ENCODE assay signal across 9 mouse cellular contexts in genomic region chr15:88662111-88662850, GRCm38 (mm10).
DNase-seq lines count a peak whose midpoint lies in the region; ATAC-seq and TF ChIP-seq lines count a peak whose summit lies in the region.
"Had no signal": no experiment of that assay in that cellular context is flagged by ENCODE, and none has a peak within 500 bp of the region (broad histone marks: within the 10 kb centered on the region; RNA-seq: fewer than 3 reads in every experiment).

No protein-coding gene starts in this region.

- H3K36me3 ChIP-seq in forebrain, embryonic 14.5 days (ENCODE audit: control insufficient read depth, insufficient read depth, low read length): no peaks in the 10 kb centered on the region
- no peaks in the 10 kb centered on the region for H3K36me3 ChIP-seq in hindbrain, embryonic 13.5 days
- no peaks in the 10 kb centered on the region for H3K36me3 ChIP-seq in limb, embryonic 11.5 days (ENCODE audit: control insufficient read depth, insufficient read depth, low read length)
- H3K36me3 ChIP-seq in midbrain, embryonic 14.5 days (ENCODE audit: control insufficient read depth, insufficient read depth, low read length): no peaks in the 10 kb centered on the region
- no peaks in the 10 kb centered on the region for H3K36me3 ChIP-seq in testis, adult 2 months (ENCODE audit: control insufficient read depth, insufficient read depth, low read length)

- H3K4me1 ChIP-seq in forebrain, embryonic 14.5 days (ENCODE audit: control insufficient read depth, insufficient read depth, low read length): no peaks in the 10 kb centered on the region
- peaks cover 5% of the 10 kb centered on the region for H3K4me1 ChIP-seq in hindbrain, embryonic 13.5 days (replicated peaks)
- no peaks in the 10 kb centered on the region for H3K4me1 ChIP-seq in limb, embryonic 11.5 days (ENCODE audit: control insufficient read depth, insufficient read depth, low read length)
- no peaks in the 10 kb centered on the region for H3K4me1 ChIP-seq in midbrain, embryonic 14.5 days (ENCODE audit: control insufficient read depth, insufficient read depth, low read length)
- no peaks in the 10 kb centered on the region for H3K4me1 ChIP-seq in testis, adult 2 months (ENCODE audit: control insufficient read depth, insufficient read depth, low read length)

- WGBS in forebrain, embryonic 14.5 days: 7% methylated on average over 22 of the region's 22 CpGs
- WGBS in hindbrain, embryonic 13.5 days: 5% methylated on average over 22 of the region's 22 CpGs
- 9% methylated on average over 22 of the region's 22 CpGs for WGBS in limb, embryonic 11.5 days
- 7% methylated on average over 22 of the region's 22 CpGs for WGBS in midbrain, embryonic 14.5 days

- no peak overlapping the region for H3K4me3 ChIP-seq in forebrain, embryonic 14.5 days (ENCODE audit: low read depth, low read length)
- H3K4me3 ChIP-seq in hindbrain, embryonic 13.5 days: no peak overlapping the region
- H3K4me3 ChIP-seq in limb, embryonic 11.5 days (ENCODE audit: low read depth, low read length): no peak overlapping the region
- H3K4me3 ChIP-seq in midbrain, embryonic 14.5 days (replicated peaks; ENCODE audit: low read depth, low read length): no peak overlapping the region
- H3K4me3 ChIP-seq in testis, adult 2 months (ENCODE audit: control insufficient read depth, low read depth, low read length): no peak overlapping the region
- H3K4me3 ChIP-seq: myocyte had no signal

- H3K27ac ChIP-seq in forebrain, embryonic 14.5 days (ENCODE audit: low read depth, low read length): no peak overlapping the region
- no peak overlapping the region for H3K27ac ChIP-seq in hindbrain, embryonic 13.5 days
- no peak overlapping the region for H3K27ac ChIP-seq in limb, embryonic 11.5 days (replicated peaks; ENCODE audit: low read depth, low read length)
- no peak overlapping the region for H3K27ac ChIP-seq in midbrain, embryonic 14.5 days (replicated peaks; ENCODE audit: low read depth, low read length)
- no peak overlapping the region for H3K27ac ChIP-seq in testis, adult 2 months (ENCODE audit: control insufficient read depth, insufficient read depth, low read depth, low read length)

- ATAC-seq in forebrain, embryonic 14.5 days: no peak
- no peak for ATAC-seq in hindbrain, embryonic 13.5 days (ENCODE audit: low FRiP score)
- no peak for ATAC-seq in limb, embryonic 11.5 days (ENCODE audit: insufficient number of reproducible peaks, low FRiP score, low TSS enrichment, low read depth)
- no peak for ATAC-seq in midbrain, embryonic 14.5 days (ENCODE audit: low FRiP score, low TSS enrichment)

- peak; percentile 65; the same call in 1 of the 2 replicates for TF ChIP-seq CTCF in testis, adult 2 months (IDR thresholded peaks at IDR 0.05; ENCODE audit: control insufficient read depth, insufficient read depth, insufficient replicate concordance, low read depth, low read length)

- no peak overlapping the region for H3K9ac ChIP-seq in forebrain, embryonic 14.5 days (ENCODE audit: low read length)
- no peak overlapping the region for H3K9ac ChIP-seq in hindbrain, embryonic 13.5 days
- no peak overlapping the region for H3K9ac ChIP-seq in limb, embryonic 11.5 days (ENCODE audit: low read length)
- H3K9ac ChIP-seq in midbrain, embryonic 14.5 days (replicated peaks; ENCODE audit: low read length): no peak overlapping the region

- no peak for TF ChIP-seq POLR2A in testis, adult 2 months (IDR thresholded peaks at IDR 0.05; ENCODE audit: control insufficient read depth, low read depth, low read length)

- peaks cover 6% of the 10 kb centered on the region; the same call in 1 of the 2 replicates for H3K27me3 ChIP-seq in forebrain, embryonic 14.5 days (replicated peaks; ENCODE audit: control insufficient read depth, insufficient read depth, low read length)
- H3K27me3 ChIP-seq in hindbrain, embryonic 13.5 days: peaks cover 9% of the 10 kb centered on the region; the same call in 1 of the 2 replicates
- peaks cover 7% of the 10 kb centered on the region; the same call in 1 of the 2 replicates for H3K27me3 ChIP-seq in limb, embryonic 11.5 days (ENCODE audit: control insufficient read depth, insufficient read depth, low read length)
- H3K27me3 ChIP-seq in midbrain, embryonic 14.5 days (ENCODE audit: control insufficient read depth, insufficient read depth, low read length): 0 out of 2 replicates have a peak, but pooled peaks cover 8% of the 10 kb centered on the region
- H3K27me3 ChIP-seq in testis, adult 2 months (ENCODE audit: control insufficient read depth, insufficient read depth, low read length): no peaks in the 10 kb centered on the region

- no peaks in the 10 kb centered on the region for H3K9me3 ChIP-seq in forebrain, embryonic 14.5 days (replicated peaks; ENCODE audit: control insufficient read depth, low read length)
- no peaks in the 10 kb centered on the region for H3K9me3 ChIP-seq in hindbrain, embryonic 13.5 days
- H3K9me3 ChIP-seq in limb, embryonic 11.5 days (ENCODE audit: control insufficient read depth, low read length): no peaks in the 10 kb centered on the region
- no peaks in the 10 kb centered on the region for H3K9me3 ChIP-seq in midbrain, embryonic 14.5 days (ENCODE audit: control insufficient read depth, low read length)

- H3K4me2 ChIP-seq in forebrain, embryonic 14.5 days (ENCODE audit: low read length): peak overlapping the region; percentile 21
- peak overlapping the region; percentile 30 for H3K4me2 ChIP-seq in hindbrain, embryonic 13.5 days
- H3K4me2 ChIP-seq in limb, embryonic 11.5 days (ENCODE audit: low read depth, severe bottlenecking): peak overlapping the region; percentile 4; the same call in 1 of the 2 replicates
- peak overlapping the region; percentile 15; the same call in 1 of the 2 replicates for H3K4me2 ChIP-seq in midbrain, embryonic 14.5 days (ENCODE audit: low read length)

- DNase-seq in layer of hippocampus, adult 11-12 months (ENCODE audit: low spot score): peak; percentile 56
- DNase-seq in layer of hippocampus, adult 9-10 months (ENCODE audit: low spot score): no peak
- DNase-seq in c-Kit-positive CD71-negative TER-119-negative erythroid progenitor cells, embryonic 14.5 days (ENCODE audit: low read depth): peak; percentile 36
- DNase-seq in forebrain, embryonic 14.5 days (ENCODE audit: low spot score): peak; percentile 71
- DNase-seq in limb, embryonic 11.5 days (ENCODE audit: low spot score): peak; percentile 77
- DNase-seq in midbrain, embryonic 14.5 days: peak; percentile 86
